Mouse (Mus musculus): ENCODE measurements around the gene Adamts20. TPM values are rescaled to one million over a fixed set of nuclear protein-coding genes. Genes with fewer than 3 reads are reported as not detected.

Gene Adamts20
- polyA plus RNA-seq, 1 experiment from 2014 or later, result 3.9 TPM

DNA sequence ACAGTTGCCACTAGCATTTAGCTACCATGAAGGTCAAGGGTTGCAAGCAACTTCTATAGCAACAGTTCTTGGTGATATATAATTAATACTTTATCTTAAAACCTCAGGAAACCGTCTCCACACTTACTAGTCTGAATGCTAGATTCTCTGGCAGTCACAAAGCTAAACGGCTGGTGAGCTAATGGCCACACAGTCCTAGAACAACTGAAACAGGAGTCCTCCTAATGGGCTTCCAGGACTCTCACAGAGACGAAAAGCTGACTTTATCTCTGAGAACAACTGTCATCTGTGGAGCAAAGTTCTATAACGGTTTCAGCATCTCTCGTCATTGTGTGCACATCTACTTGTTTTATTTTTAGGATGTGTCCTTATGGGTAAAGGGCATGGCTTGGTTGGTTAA is 15.0 kb upstream of the Adamts20 start:
- no peaks in the 10 kb centered on the region for H3K36me3 ChIP-seq (ENCODE audit: control insufficient read depth, insufficient read depth, low read length)

DNA sequence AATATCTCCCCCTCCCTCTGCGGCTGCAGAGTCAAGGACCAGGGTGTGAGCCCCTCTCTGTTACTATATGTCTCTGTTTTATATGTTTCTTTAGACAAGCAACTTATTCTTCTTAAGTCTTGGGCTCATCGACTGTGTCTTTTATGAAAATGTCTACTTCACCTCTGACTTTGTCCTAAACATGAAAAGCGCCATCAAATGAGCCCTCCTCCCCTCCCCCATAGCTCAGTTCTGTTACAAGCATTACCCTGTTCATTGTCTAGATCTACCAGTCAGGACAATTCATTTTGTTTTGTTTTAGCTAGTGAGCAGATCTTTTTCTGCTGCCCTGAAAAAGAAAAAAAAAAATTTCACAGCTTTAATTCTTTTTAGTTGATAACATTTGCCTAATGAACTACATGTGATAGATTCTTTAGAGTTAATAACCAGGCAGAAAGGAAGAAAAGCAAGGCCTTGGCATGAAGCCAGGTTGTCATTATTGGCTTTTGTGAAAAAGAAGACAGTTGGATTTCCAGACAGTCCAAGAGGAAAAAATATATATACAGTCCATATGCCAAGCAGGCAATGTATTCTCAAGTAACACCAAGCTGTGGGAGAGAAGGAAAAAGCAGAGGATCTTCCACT is 14.4 kb upstream of the Adamts20 start:
- Histone ChIP-seq H3K4me3 (ENCODE audit: low read depth, low read length) (no peak overlapping the region), H3K4me2 (ENCODE audit: low read length) (no peak overlapping the region), H3K27me3 (replicated peaks; ENCODE audit: control insufficient read depth, insufficient read depth, low read length) (no peaks in the 10 kb centered on the region), H3K27ac (ENCODE audit: low read depth) (no peak overlapping the region), H3K4me1 (replicated peaks; ENCODE audit: control insufficient read depth, insufficient read depth, low read length) (no peaks in the 10 kb centered on the region; the same call in 1 of the 2 replicates), H3K9me3 (ENCODE audit: control insufficient read depth, low read length) (no peaks in the 10 kb centered on the region), H3K36me3 (ENCODE audit: control insufficient read depth, insufficient read depth, low read length) (no peaks in the 10 kb centered on the region), H3K9ac (ENCODE audit: low read length) (no peak overlapping the region)
- 76% methylated on average over 3 of the region's 3 CpGs for WGBS
- no peak for DNase-seq (ENCODE audit: low spot score)
- no peak for ATAC-seq (replicated peaks; ENCODE audit: low FRiP score, low TSS enrichment, low read depth)

More for the DNA sequence above, 15.0 kb upstream of the Adamts20 start:
- Histone ChIP-seq H3K4me2 (ENCODE audit: low read length) (no peak overlapping the region), H3K27ac (ENCODE audit: low read depth) (no peak overlapping the region), H3K4me1 (replicated peaks; ENCODE audit: control insufficient read depth, insufficient read depth, low read length) (no peaks in the 10 kb centered on the region; the same call in 1 of the 2 replicates), H3K27me3 (replicated peaks; ENCODE audit: control insufficient read depth, insufficient read depth, low read length) (no peaks in the 10 kb centered on the region), H3K9ac (ENCODE audit: low read length) (no peak overlapping the region), H3K9me3 (ENCODE audit: control insufficient read depth, low read length) (no peaks in the 10 kb centered on the region), H3K4me3 (ENCODE audit: low read depth, low read length) (no peak overlapping the region)
- ATAC-seq (replicated peaks; ENCODE audit: low FRiP score, low TSS enrichment, low read depth) (no peak), DNase-seq (ENCODE audit: low spot score) (no peak)
- 85% methylated on average over 5 of the region's 5 CpGs for WGBS

DNA sequence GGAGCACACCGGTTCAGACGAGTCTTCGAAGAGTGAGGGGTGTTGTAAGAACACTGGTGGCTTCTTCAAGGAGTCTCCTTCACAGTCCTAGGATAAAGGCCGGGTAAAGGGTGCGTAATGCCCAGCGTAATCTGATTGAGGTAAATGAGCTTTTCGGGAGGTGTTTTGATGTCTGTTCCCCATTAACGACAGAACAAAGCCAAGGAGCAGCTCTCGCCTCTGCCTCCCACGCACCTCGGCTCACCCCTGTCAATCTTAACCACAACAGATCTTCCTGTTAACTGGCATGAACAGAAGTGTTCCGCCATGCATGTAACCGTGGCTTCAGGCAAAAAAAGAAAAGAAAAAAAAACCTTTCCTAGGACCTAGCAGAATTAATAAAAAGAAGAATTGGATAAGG is 13.5 kb upstream of the Adamts20 start:
- Histone ChIP-seq H3K4me1 (replicated peaks; ENCODE audit: control insufficient read depth, insufficient read depth, low read length) (no peaks in the 10 kb centered on the region; the same call in 1 of the 2 replicates), H3K27ac (ENCODE audit: low read depth) (no peak overlapping the region), H3K4me3 (ENCODE audit: low read depth, low read length) (no peak overlapping the region), H3K36me3 (ENCODE audit: control insufficient read depth, insufficient read depth, low read length) (no peaks in the 10 kb centered on the region), H3K27me3 (replicated peaks; ENCODE audit: control insufficient read depth, insufficient read depth, low read length) (no peaks in the 10 kb centered on the region), H3K4me2 (ENCODE audit: low read length) (no peak overlapping the region), H3K9me3 (ENCODE audit: control insufficient read depth, low read length) (no peaks in the 10 kb centered on the region), H3K9ac (ENCODE audit: low read length) (no peak overlapping the region)
- ATAC-seq (replicated peaks; ENCODE audit: low FRiP score, low TSS enrichment, low read depth) (no peak), DNase-seq (ENCODE audit: low spot score) (no peak)
- WGBS, result 62% methylated on average over 13 of the region's 13 CpGs

- Histone ChIP-seq H3K9me3 (ENCODE audit: control insufficient read depth, low read length) (no peaks in the 10 kb centered on the region), H3K4me1 (replicated peaks; ENCODE audit: control insufficient read depth, insufficient read depth, low read length) (no peaks in the 10 kb centered on the region; the same call in 1 of the 2 replicates), H3K4me2 (ENCODE audit: low read length) (no peak overlapping the region), H3K4me3 (ENCODE audit: low read depth, low read length) (no peak overlapping the region), H3K36me3 (ENCODE audit: control insufficient read depth, insufficient read depth, low read length) (no peaks in the 10 kb centered on the region), H3K27ac (ENCODE audit: low read depth) (no peak overlapping the region), H3K9ac (ENCODE audit: low read length) (no peak overlapping the region), H3K27me3 (replicated peaks; ENCODE audit: control insufficient read depth, insufficient read depth, low read length) (no peaks in the 10 kb centered on the region)
- 77% methylated on average over 7 of the region's 7 CpGs for WGBS
- DNase-seq (ENCODE audit: low spot score) (no peak), ATAC-seq (replicated peaks; ENCODE audit: low FRiP score, low TSS enrichment, low read depth) (no peak)
Measured at GRCm38 (mm10) chr15:94477287-94477686, 12.1 kb upstream of the Adamts20 start.

GRCm38 (mm10) chr15:94475975-94476374 is 10.8 kb upstream of the Adamts20 start:
- ATAC-seq (replicated peaks; ENCODE audit: low FRiP score, low TSS enrichment, low read depth), result no peak
- H3K4me1 ChIP-seq (replicated peaks; ENCODE audit: control insufficient read depth, insufficient read depth, low read length), result no peaks in the 10 kb centered on the region; the same call in 1 of the 2 replicates
- no peak overlapping the region for H3K4me2 ChIP-seq (ENCODE audit: low read length)
- no peaks in the 10 kb centered on the region for H3K27me3 ChIP-seq (replicated peaks; ENCODE audit: control insufficient read depth, insufficient read depth, low read length)
- H3K4me3 ChIP-seq (ENCODE audit: low read depth, low read length), result no peak overlapping the region
- DNase-seq (ENCODE audit: low spot score), result no peak
- no peak overlapping the region for H3K9ac ChIP-seq (ENCODE audit: low read length)
- no peaks in the 10 kb centered on the region for H3K36me3 ChIP-seq (ENCODE audit: control insufficient read depth, insufficient read depth, low read length)
- H3K27ac ChIP-seq (ENCODE audit: low read depth), result no peak overlapping the region
- WGBS, result 81% methylated on average over 5 of the region's 5 CpGs
- H3K9me3 ChIP-seq (ENCODE audit: control insufficient read depth, low read length), result no peaks in the 10 kb centered on the region

- H3K4me1 ChIP-seq (replicated peaks; ENCODE audit: control insufficient read depth, insufficient read depth, low read length), result no peaks in the 10 kb centered on the region
- 64% methylated on average over 5 of the region's 5 CpGs for WGBS
- no peak for ATAC-seq (replicated peaks; ENCODE audit: low FRiP score, low TSS enrichment, low read depth)
Measured at GRCm38 (mm10) chr15:94470361-94470760, 5.1 kb upstream of the Adamts20 start.

DNA sequence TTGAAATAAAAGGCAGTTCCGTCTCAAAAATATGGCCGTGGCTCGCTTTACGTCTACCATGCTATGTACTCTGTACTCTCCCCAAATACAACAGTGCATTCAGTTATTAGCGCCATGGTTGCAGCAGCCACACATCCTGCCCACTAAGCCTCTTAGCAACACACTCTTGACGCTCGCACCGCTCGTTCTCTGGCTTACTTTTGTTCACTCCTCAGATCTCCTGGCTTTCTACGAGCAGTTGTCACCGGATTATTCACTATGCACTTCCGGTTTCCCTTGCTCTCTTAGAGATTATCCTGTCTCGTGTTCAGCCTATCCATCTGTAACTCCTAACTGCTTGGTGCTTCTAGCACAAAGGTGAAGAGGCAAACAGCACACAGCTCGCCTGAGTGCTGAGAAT is 337 bp downstream of the Adamts20 start:
- no peak overlapping the region for H3K27ac ChIP-seq (ENCODE audit: low read depth)
- no peaks in the 10 kb centered on the region for H3K4me1 ChIP-seq (replicated peaks; ENCODE audit: control insufficient read depth, insufficient read depth, low read length)
- no peaks in the 10 kb centered on the region for H3K27me3 ChIP-seq (replicated peaks; ENCODE audit: control insufficient read depth, insufficient read depth, low read length)
- ATAC-seq (replicated peaks; ENCODE audit: low FRiP score, low TSS enrichment, low read depth) (no peak), DNase-seq (ENCODE audit: low spot score) (no peak)
- no peaks in the 10 kb centered on the region for H3K9me3 ChIP-seq (ENCODE audit: control insufficient read depth, low read length)
- H3K4me2 ChIP-seq (ENCODE audit: low read length), result no peak overlapping the region
- no peaks in the 10 kb centered on the region for H3K36me3 ChIP-seq (ENCODE audit: control insufficient read depth, insufficient read depth, low read length)
- no peak overlapping the region for H3K9ac ChIP-seq (ENCODE audit: low read length)
- no peak overlapping the region for H3K4me3 ChIP-seq (ENCODE audit: low read depth, low read length)
- 82% methylated on average over 14 of the region's 14 CpGs for WGBS

More at GRCm38 (mm10) chr15:94470361-94470760, 5.1 kb upstream of the Adamts20 start:
- Histone ChIP-seq H3K4me2 (ENCODE audit: low read length) (no peak overlapping the region), H3K27me3 (replicated peaks; ENCODE audit: control insufficient read depth, insufficient read depth, low read length) (no peaks in the 10 kb centered on the region), H3K36me3 (ENCODE audit: control insufficient read depth, insufficient read depth, low read length) (no peaks in the 10 kb centered on the region), H3K9me3 (ENCODE audit: control insufficient read depth, low read length) (no peaks in the 10 kb centered on the region), H3K27ac (ENCODE audit: low read depth) (no peak overlapping the region), H3K9ac (ENCODE audit: low read length) (no peak overlapping the region), H3K4me3 (ENCODE audit: low read depth, low read length) (no peak overlapping the region)
- DNase-seq (ENCODE audit: low spot score), result no peak

DNA sequence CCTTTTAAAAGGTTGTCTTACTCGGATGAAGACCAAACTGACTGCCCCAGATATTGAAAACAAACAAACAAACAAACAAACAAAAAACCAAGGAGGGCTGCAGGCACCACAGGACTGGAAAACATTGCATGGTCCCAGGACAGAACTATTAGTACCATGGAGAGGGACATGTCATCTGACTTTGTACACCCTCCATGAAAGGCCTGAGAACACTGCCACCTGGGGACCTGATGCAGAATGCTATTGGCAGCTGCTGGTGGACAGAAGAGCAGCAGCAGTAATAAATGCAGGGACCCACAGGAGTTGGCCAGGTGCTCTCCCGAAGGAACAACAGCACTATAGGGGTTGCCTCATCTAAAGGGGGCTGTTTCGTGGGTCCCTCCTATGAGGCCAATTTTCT is 2.0 kb downstream of the Adamts20 start:
- WGBS, result 77% methylated on average over 3 of the region's 3 CpGs
- DNase-seq (ENCODE audit: low spot score), result no peak
- Histone ChIP-seq H3K4me3 (ENCODE audit: low read depth, low read length) (no peak overlapping the region), H3K4me2 (ENCODE audit: low read length) (no peak overlapping the region), H3K9ac (ENCODE audit: low read length) (no peak overlapping the region), H3K9me3 (ENCODE audit: control insufficient read depth, low read length) (no peaks in the 10 kb centered on the region), H3K27ac (ENCODE audit: low read depth) (no peak overlapping the region), H3K36me3 (ENCODE audit: control insufficient read depth, insufficient read depth, low read length) (no peaks in the 10 kb centered on the region), H3K4me1 (replicated peaks; ENCODE audit: control insufficient read depth, insufficient read depth, low read length) (no peaks in the 10 kb centered on the region), H3K27me3 (replicated peaks; ENCODE audit: control insufficient read depth, insufficient read depth, low read length) (no peaks in the 10 kb centered on the region)
- no peak for ATAC-seq (replicated peaks; ENCODE audit: low FRiP score, low TSS enrichment, low read depth)

- no peaks in the 10 kb centered on the region for H3K36me3 ChIP-seq (ENCODE audit: control insufficient read depth, insufficient read depth, low read length)
- DNase-seq (ENCODE audit: low spot score) (no peak), ATAC-seq (replicated peaks; ENCODE audit: low FRiP score, low TSS enrichment, low read depth) (no peak)
- H3K27me3 ChIP-seq (replicated peaks; ENCODE audit: control insufficient read depth, insufficient read depth, low read length), result no peaks in the 10 kb centered on the region
- no peak overlapping the region for H3K9ac ChIP-seq (ENCODE audit: low read length)
- no peak overlapping the region for H3K4me2 ChIP-seq (ENCODE audit: low read length)
- no peak overlapping the region for H3K27ac ChIP-seq (ENCODE audit: low read depth)
- no peak overlapping the region for H3K4me3 ChIP-seq (ENCODE audit: low read depth, low read length)
- WGBS, result 47% methylated on average over 3 of the region's 3 CpGs
- H3K9me3 ChIP-seq (ENCODE audit: control insufficient read depth, low read length), result no peaks in the 10 kb centered on the region
- H3K4me1 ChIP-seq (replicated peaks; ENCODE audit: control insufficient read depth, insufficient read depth, low read length), result no peaks in the 10 kb centered on the region
Measured at GRCm38 (mm10) chr15:94462206-94462605, 3.0 kb downstream of the Adamts20 start.
